Mouse (Mus musculus) neural tube, embryonic 14.5 days (tissue): Measurements from ENCODE around the gene Irf5. TPM values are rescaled to one million over a fixed set of nuclear protein-coding genes. Genes with fewer than 3 reads are reported as not detected.

Experiments
- ATAC-seq: fragments of 200-750 bp; cut with Nextera tagmentation; 2 replicates; pipeline ENCODE4 v1.8.0; 2017; ENCODE audit warnings: low read depth, mild to moderate bottlenecking, moderate TSS enrichment, moderate library complexity
- H3K27ac ChIP-seq: fragments of 300-500 bp; sonication (generic); 2 replicates; pipeline ENCODE4 v1.5.1; 2014; ENCODE audit warnings: low read depth, mild to moderate bottlenecking, control low read depth, low read length, moderate library complexity, mixed read lengths
- H3K27me3 ChIP-seq: fragments of 300-500 bp; sonication (generic); 2 replicates; pipeline ENCODE4 v1.6.1; 2014; ENCODE audit warnings: low read length; ENCODE audit not compliant: control insufficient read depth, insufficient read depth
- H3K36me3 ChIP-seq: fragments of 300-500 bp; sonication (generic); 2 replicates; pipeline ENCODE4 v1.6.1; 2014; ENCODE audit warnings: low read length, mixed read lengths; ENCODE audit not compliant: control insufficient read depth, insufficient read depth
- H3K4me1 ChIP-seq: fragments of 300-500 bp; sonication (generic); 2 replicates; pipeline ENCODE4 v1.6.1; 2014; ENCODE audit warnings: low read length; ENCODE audit not compliant: control insufficient read depth, insufficient read depth
- H3K4me2 ChIP-seq: fragments of 300-500 bp; sonication (generic); 2 replicates; pipeline ENCODE4 v1.6.1; 2014; ENCODE audit warnings: mild to moderate bottlenecking, low read depth, low read length, control low read depth
- H3K4me3 ChIP-seq: fragments of 300-500 bp; sonication (generic); 2 replicates; pipeline ENCODE4 v1.5.1; 2014; ENCODE audit warnings: low read depth, low read length, control low read depth, mixed read lengths
- H3K9ac ChIP-seq: fragments of 300-500 bp; sonication (generic); replicated peaks from 2 replicates; pipeline ENCODE4 v1.6.1; 2014; ENCODE audit warnings: low read depth, mild to moderate bottlenecking, control low read depth, low read length, mixed read lengths
- H3K9me3 ChIP-seq: fragments of 300-500 bp; sonication (generic); 2 replicates; pipeline ENCODE4 v1.6.1; 2016; ENCODE audit warnings: low read length; ENCODE audit not compliant: control insufficient read depth
- WGBS: fragments of 180-500 bp; shearing (Covaris S2); extraction: QIAGEN DNeasy Blood & Tissue Kit; methylation state at CpG from one replicate; pipeline ENCODE4 v1.1.7; 2014; 5-methylcytosine and 5-hydroxymethylcytosine counted together
- polyA plus RNA-seq: library from polyadenylated mRNA; unstranded; fragments of >200 nt; fragmentation: Nextera tagmentation; extraction: Ambion mirVana; gene quantifications from 2 replicates; pipeline ENCODE4 v1.2.1, GENCODE M21; 2014

Gene Irf5
- 0.95 and 2.3 TPM in 2 replicates for polyA plus RNA-seq

GRCm38 (mm10) chr6:29526281-29527251, at the start of gene Irf5:
Irf5 (plus strand) TSS chr6:29526625.
- Histone ChIP-seq H3K9me3 (no peaks in the 10 kb centered on the region), H3K4me1 (peaks cover 15% of the 10 kb centered on the region), H3K4me2 (peak within 1 kb of the TSS; percentile 96), H3K36me3 (no peaks in the 10 kb centered on the region), H3K9ac (peak within 1 kb of the TSS; percentile 21), H3K4me3 (peak within 1 kb of the TSS; percentile 42), H3K27me3 (peaks cover 20% of the 10 kb centered on the region), H3K27ac (no peak within 1 kb of the TSS)
- ATAC-seq: peak; percentile 45
- WGBS: under 1% methylated on average over 57 of the region's 96 CpGs

DNA sequence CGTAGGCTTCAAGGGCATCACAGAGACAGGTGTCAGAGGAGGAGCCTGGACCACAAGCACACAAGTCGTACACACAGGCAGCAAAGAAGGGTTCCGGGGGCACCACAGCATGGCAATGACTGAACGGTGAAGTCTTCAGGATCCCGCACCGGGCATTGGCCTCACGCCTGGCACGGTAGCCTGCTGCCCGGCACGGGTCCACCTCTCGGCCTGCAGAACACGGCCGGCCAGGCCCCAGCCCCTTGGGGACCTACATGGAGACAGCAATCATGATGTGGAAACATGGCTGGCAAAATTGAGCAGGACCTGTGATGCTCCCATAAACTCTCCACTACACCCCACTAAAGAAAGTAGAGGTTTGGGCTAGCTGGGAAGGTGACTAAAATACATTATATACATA, 43.7 kb upstream of the Irf5 start:
- Histone ChIP-seq H3K36me3 (no peaks in the 10 kb centered on the region), H3K4me2 (no peak overlapping the region), H3K27ac (no peak overlapping the region), H3K9me3 (no peaks in the 10 kb centered on the region), H3K9ac (no peak overlapping the region), H3K27me3 (no peaks in the 10 kb centered on the region), H3K4me3 (no peak overlapping the region), H3K4me1 (no peaks in the 10 kb centered on the region)
- no peak for ATAC-seq
- 94% methylated on average over 11 of the region's 13 CpGs for WGBS

- ATAC-seq: peak; percentile 78
- Histone ChIP-seq H3K4me3 (peak overlapping the region; percentile 9; the same call in 1 of the 2 replicates), H3K27ac (no peak overlapping the region), H3K27me3 (no peaks in the 10 kb centered on the region), H3K4me1 (no peaks in the 10 kb centered on the region), H3K36me3 (no peaks in the 10 kb centered on the region), H3K4me2 (peak overlapping the region; percentile 37), H3K9ac (no peak overlapping the region), H3K9me3 (no peaks in the 10 kb centered on the region)
- 5% methylated on average over 26 of the region's 26 CpGs for WGBS
Observed at GRCm38 (mm10) chr6:29484716-29485559, 41.5 kb upstream of the Irf5 start.

- Histone ChIP-seq H3K27ac (no peak overlapping the region), H3K4me1 (no peaks in the 10 kb centered on the region), H3K27me3 (no peaks in the 10 kb centered on the region), H3K9me3 (no peaks in the 10 kb centered on the region), H3K4me3 (no peak overlapping the region), H3K9ac (no peak overlapping the region), H3K4me2 (no peak overlapping the region), H3K36me3 (no peaks in the 10 kb centered on the region)
- no peak for ATAC-seq
- WGBS: 39% methylated on average over 2 of the region's 2 CpGs
Observed at GRCm38 (mm10) chr6:29485951-29486350, 40.5 kb upstream of the Irf5 start.

GRCm38 (mm10) chr6:29494101-29494500, 32.3 kb upstream of the Irf5 start:
- Histone ChIP-seq H3K4me1 (no peaks in the 10 kb centered on the region), H3K9ac (no peak overlapping the region), H3K4me2 (no peak overlapping the region), H3K4me3 (no peak overlapping the region), H3K9me3 (no peaks in the 10 kb centered on the region), H3K27ac (no peak overlapping the region), H3K27me3 (peaks cover 10% of the 10 kb centered on the region), H3K36me3 (no peaks in the 10 kb centered on the region)
- 90% methylated on average over 4 of the region's 4 CpGs for WGBS
- no peak for ATAC-seq

DNA sequence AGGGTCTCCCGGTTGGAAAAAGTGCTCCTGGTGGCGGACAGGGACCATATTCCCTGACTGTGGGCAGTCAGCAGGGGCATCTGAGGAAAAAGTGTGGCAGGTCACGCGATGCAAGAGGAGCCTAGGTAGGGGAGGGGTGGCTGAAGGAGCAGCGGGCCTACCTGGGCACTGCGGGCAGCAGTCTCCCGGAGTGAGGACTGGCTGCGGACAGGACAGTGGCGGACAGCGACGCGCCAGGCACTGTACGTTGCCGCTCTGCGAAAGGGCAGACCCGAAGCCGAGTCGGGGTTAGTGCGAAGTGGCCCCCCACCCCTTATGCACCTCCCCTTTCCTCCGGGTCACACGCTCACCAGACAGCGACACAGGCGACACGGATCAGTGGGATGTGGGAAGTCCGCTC, 30.2 kb upstream of the Irf5 start:
- peaks cover 10% of the 10 kb centered on the region for H3K27me3 ChIP-seq
- no peak overlapping the region for H3K4me3 ChIP-seq
- ATAC-seq: no peak
- no peaks in the 10 kb centered on the region for H3K36me3 ChIP-seq
- no peak overlapping the region for H3K9ac ChIP-seq
- H3K4me2 ChIP-seq: no peak overlapping the region
- H3K4me1 ChIP-seq: no peaks in the 10 kb centered on the region
- no peak overlapping the region for H3K27ac ChIP-seq
- 19% methylated on average over 25 of the region's 25 CpGs for WGBS
- H3K9me3 ChIP-seq: no peaks in the 10 kb centered on the region

DNA sequence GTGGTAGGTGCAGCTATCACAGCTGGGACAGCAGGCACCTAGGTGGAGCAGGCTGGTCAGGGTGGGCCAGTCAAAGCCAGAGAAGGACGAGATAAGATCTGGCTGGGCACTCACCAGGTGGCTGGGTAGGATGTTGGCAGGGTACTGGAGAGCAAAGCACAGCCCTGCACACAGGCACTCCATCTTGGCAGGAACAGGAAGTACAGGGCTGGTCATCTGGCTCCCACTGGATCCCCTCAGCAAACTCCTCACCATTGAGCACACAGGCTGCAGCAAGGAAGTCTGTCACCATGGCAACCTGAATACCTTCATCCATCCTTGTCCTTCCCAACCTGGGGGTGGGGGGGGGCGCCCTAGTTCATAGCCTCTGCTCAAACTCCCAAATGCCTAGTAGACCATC, 28.6 kb upstream of the Irf5 start:
- Histone ChIP-seq H3K9ac (no peak overlapping the region), H3K4me2 (no peak overlapping the region), H3K4me3 (no peak overlapping the region), H3K36me3 (no peaks in the 10 kb centered on the region), H3K27me3 (peaks cover 10% of the 10 kb centered on the region), H3K4me1 (no peaks in the 10 kb centered on the region), H3K9me3 (no peaks in the 10 kb centered on the region), H3K27ac (no peak overlapping the region)
- WGBS: 44% methylated on average over 2 of the region's 2 CpGs
- no peak for ATAC-seq

- Histone ChIP-seq H3K9ac (no peak overlapping the region), H3K4me1 (no peaks in the 10 kb centered on the region), H3K4me2 (no peak overlapping the region), H3K4me3 (no peak overlapping the region), H3K27me3 (peaks cover 10% of the 10 kb centered on the region), H3K27ac (no peak overlapping the region), H3K36me3 (no peaks in the 10 kb centered on the region), H3K9me3 (no peaks in the 10 kb centered on the region)
- ATAC-seq: no peak
- WGBS: 95% methylated on average over 7 of the region's 7 CpGs
Observed at GRCm38 (mm10) chr6:29500177-29500576, 26.2 kb upstream of the Irf5 start.

DNA sequence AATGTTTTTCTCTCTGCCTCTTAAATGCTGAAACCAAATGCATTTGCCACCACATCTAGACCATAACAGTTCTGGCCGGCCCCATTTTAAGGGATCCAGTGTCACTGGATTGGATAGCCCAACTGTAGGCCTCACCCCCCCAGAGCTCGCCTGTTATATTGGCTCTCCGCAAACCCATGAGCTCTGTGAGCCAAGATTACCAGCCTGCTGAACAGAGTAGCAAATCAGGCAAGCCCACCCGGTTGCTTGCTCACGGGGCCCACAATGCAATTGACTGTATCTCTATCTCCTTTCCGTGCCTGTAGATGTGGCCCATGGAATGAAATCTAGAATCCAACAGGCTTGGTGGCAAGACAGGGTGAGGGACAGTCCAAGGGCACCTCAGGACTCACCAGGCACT, 25.6 kb upstream of the Irf5 start:
- Histone ChIP-seq H3K4me3 (no peak overlapping the region), H3K36me3 (no peaks in the 10 kb centered on the region), H3K4me1 (no peaks in the 10 kb centered on the region), H3K9ac (no peak overlapping the region), H3K27me3 (peaks cover 10% of the 10 kb centered on the region), H3K27ac (no peak overlapping the region), H3K4me2 (no peak overlapping the region), H3K9me3 (no peaks in the 10 kb centered on the region)
- ATAC-seq: no peak
- 93% methylated on average over 6 of the region's 6 CpGs for WGBS
